Mouse (Mus musculus) ES-Bruce4 (cell line): ENCODE measurements around the gene Tmem245.

Source experiments
- CTCF ChIP-seq: IDR thresholded peaks from one replicate; pipeline ENCODE4 v1.8.1; 2011; ENCODE audit warnings: low read depth, low read length
- POLR2A ChIP-seq: IDR thresholded peaks from one replicate; pipeline ENCODE4 v1.8.1; 2011; ENCODE audit warnings: low read length; ENCODE audit not compliant: insufficient read depth

- no peak for TF ChIP-seq CTCF
- no peak for TF ChIP-seq POLR2A
Measured at GRCm38 (mm10) chr4:56937136-56937535, 10.1 kb downstream of the Tmem245 start.
